Mouse (Mus musculus): ENCODE measurements around the gene Nrip1.

Nrip1 gene

DNA sequence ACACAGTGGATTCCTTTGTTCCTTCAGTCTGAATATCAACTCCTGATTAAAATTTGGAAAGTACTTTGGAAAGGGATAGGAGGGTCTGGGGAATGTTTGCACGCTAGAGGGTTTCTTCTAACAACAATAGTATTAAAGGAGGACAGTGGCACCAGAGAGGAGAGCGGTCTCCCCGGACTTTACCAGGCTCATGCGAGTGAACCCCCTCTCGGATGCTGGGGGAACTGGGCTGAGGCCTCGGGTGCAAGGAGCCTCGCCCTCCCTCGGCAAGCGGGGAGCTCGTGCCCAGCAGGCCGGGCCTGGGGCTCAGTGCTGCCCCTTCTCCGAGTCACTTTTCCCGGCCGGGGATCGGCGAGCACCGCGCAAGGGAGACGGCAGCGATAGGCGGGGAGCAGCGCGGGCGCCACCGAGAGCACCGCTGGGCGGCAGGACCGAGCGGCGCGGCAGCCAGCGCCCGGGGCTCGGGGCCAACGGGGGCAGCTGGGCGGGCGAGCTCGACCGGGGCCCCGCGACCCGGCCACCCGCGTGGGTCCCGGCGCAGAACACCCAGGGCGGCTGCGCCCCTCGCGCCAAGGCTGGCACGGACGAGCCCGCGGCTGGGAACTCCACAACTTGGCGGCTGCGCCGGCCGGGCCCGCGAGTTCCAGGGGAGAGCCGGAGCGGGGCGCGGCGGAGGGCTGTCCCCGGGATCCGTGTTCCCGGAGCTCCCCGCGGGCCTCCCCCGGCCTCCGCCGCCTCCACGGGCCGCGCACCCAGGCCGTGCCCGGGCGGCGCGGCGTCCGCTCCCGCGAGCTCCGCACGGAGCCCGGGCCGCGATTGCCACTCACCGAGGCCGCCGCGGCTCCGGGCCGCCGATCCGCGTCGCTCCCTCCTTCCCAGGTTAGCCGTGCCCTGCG, 1.3 kb downstream of the Nrip1 start:
- DNase-seq (ENCODE audit: low read depth, low spot score): peak; percentile 69

DNA sequence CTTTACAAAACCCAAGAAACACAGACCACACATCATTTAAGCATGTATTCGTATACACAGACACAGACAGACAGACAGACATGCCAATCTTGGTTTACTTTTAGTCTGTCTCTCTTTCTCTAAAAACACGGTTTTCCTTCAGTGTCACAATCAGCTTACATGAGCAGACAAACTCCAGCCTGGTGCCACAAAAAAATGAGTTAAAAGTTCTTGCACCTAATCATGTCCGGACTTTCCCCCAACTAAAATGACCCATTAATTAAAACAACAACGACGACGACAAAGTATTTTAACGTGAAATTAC, 2.1 kb downstream of the Nrip1 start:
- DNase-seq (ENCODE audit: low read depth, low spot score): no peak

DNA sequence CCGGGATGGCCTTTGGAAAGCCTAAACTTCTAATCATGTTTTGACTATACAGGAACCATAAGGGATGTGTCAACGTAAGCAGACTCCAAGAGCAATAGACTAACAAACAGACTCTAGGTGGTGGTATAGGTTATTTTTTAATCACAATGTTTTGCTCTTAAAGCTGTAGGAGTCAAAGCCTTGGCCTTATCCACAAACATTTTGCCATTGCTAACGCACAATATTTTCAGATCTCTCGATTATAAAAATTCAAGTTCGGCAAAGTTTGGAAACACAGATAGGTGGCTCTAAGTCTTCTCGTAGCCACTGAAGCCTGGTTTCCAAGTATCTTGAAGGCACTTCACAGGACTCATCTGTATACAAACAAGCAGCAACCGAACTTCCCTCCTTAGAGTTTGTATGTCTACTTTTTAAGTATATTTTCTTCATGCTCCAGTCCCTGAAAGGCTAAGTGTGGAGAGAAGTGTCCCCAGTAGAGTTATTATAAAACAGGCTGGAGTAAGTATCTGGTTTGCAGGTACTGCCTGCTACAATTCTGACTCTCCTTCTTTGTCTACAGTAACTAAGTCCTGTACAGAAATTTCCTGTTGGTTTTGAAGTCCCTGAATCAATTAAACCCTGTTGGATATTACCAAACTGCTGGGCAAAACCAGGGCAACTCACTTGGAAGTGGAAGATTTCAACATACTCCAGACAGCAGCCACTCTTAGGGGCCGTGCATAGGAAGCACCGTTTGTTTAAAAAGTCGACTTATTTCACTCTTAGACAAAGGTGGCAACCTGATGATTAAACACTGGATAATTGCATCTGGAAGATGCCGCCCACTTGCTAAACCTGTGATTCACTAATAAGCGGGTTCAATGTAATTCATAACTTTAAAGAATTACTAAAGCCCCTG, 2.7 kb downstream of the Nrip1 start:
- peak; percentile 70 for DNase-seq (ENCODE audit: low read depth, low spot score)

DNA sequence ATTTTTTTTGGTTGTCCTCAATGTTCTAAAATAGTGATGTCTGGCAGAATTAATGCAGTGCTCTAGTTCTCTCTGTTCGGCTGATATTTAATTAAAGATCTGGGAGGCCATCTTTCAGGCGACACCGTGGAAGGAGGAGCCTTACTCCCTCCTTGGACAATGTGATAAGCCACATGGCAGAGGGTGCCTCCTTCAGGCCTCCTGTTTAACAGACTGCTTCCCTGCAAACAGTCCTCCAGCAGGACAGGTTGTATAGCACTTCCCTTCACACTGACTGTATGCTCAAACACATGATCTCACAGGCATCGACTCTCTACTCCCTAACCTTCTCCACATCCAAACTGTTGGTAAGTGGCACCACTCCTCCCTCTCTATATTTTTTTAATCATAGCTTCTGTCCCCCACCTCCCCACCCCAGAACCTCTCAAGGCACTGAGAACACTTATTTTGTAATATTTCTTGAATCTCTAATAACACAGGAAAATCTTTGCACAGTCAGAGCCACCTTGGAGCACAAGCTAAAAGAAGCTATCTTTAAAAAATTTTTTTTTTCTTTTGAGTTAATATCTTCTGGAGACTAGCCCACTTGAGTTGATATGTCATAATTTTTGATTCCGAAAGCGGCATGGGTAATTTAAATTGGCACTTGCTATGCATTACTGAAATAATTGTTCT, 3.4 kb downstream of the Nrip1 start:
- peak; percentile 60 for DNase-seq (ENCODE audit: low read depth, low spot score)

DNA sequence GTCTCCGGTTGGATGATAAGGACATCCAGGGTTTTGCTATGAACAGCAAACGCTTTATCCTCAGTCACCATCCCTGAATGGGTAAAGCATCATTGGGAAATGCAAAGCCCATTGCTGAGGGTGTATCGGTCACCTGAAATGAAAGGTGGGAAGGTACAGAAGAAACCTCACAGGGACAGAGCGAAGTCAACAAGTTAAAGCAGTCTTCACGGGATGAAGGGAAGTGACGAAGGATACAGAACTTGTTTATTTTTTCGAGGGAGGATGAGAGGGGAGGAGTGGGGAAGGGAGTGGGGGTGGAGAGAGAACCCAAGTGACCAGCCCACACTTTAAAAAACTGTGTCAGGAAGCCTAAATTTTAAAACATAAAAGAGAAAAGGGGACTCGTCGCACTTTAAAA, 4.4 kb downstream of the Nrip1 start:
- DNase-seq (ENCODE audit: low read depth, low spot score): no peak

DNA sequence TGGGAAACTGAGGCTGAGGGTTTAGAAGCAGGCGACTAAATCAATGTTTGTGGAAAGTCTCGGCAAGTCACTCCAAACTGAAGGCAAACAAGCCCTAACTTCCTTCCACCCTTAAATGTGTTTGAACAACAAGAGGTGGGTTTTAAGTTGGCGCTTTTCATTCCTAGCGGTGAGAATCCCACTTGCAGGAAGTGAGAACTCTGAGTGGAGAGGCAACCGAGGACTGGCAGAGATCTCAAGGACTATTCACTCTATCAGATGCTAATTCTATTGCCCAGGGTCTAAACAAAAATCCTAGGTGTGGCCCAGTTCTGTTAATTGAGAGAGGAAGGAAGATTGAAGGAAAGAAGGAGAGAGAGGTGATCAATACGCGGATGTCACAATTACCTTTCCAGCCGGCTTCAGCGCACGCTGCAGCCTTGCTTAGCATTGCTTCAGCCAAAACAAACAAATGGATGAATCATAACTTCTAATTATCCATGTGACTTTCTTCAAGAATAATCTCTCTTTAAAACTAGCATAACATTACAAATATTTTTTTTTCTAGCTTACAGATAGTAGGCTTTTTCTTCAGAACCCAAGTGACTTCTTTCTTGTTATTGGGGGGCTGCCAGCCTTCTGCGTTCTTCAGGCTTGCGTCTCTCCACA, 6.2 kb downstream of the Nrip1 start:
- no peak for DNase-seq (ENCODE audit: low read depth, low spot score)

DNA sequence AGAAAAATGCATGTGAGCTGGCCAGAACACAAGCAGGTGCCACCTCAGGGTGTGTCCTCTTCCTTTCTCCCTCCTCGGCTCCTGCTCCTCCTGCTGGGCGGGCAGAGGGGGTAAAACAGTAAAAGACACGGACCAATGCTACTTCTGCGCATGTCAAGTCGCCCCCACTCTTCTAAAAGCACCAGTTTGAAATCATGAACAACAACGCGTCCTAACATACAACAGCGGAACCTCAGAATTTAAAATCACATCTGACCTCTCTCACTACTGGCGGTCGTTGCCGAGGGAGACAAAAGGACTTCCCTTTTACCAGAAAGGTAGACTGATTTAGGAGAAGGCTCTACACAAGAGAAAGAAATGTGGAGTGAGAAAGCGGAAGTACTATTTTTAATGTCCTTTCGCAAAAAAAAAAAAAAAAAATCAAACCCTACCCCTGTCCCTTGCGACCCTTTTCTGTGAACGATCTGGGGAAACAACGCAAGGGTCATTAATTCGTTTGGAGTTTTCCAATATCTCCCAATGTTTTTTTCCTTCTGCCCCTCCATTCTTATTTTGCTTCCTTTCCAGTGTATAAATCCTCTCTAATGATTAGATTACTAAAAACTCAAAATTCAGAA, 7.7 kb downstream of the Nrip1 start:
- no peak for DNase-seq (ENCODE audit: low read depth, low spot score)

DNA sequence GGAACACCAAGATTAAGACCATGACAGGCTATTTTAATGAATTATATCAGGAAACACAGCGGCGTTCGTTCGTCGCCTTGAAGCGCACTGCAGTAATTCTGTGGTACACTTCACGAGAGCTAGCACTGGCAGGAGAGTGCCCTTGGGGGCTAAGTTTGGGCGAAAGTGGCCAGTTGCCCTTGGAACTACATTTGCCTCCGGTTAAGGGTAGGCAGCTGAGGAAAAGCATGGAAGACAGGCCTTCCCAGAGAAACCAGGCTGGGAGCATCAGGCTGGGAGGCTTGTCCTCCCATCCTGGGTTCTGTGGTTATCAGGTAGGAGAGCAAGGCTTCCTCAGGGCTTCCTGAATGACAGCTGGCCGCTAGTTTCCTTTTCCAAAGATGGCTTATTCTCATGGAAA, 8.4 kb downstream of the Nrip1 start:
- no peak for DNase-seq (ENCODE audit: low read depth, low spot score)

DNA sequence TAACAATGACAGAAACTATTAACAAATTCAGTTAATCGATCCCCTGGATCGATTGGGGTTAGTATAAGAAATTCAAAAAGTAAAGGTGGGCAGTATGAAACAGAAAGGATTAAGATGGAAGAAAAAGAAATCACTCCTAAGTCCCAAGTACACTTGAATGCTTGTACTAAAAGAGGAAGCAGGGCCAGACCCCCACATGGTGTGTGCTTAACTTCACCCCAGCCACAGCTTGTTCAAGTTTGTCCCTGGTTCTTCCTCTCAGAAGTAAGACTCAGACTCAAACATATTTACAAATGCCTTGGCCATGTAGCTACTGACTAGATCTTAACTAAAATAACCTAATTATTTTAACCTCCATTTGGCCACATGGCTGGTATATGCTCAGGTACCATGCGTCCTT, 10.0 kb downstream of the Nrip1 start:
- no peak for DNase-seq (ENCODE audit: low read depth, low spot score)

DNA sequence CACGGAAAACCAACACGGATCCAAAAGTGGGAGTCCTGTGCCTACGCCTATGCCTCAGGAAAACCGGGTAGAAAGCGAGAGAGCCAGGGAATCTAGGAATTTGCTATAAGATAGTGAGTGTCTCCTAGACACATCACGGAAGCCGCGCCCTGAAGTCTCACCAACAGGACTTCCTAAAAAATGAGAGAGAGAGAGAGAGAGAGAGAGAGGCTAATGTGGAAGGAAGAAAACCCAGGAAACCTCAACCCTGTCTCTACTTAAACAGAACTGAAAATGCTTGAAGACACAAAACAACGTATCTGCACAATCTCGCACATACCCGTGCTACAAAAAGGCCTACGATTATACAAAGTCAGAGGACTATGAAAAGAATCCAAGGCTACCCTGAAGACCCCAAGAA, 10.6 kb downstream of the Nrip1 start:
- no peak for DNase-seq (ENCODE audit: low read depth, low spot score)

DNA sequence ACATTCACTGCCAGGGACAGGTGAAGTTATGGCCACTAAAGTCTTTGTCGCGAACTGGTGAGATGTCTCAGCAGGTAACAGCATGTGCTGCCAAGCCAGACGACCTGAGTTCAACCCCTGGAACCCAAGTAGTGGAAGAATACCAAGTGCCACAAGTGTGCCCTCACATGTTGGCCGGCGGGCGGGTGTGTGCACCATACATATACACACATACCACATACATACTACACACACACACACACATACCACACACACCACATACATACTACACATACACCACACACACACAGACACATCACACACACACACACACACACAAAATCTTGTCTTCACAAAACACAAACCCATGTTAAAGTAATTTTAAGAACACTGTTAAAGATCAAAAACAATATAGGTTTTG, 13.2 kb downstream of the Nrip1 start:
- no peak for DNase-seq (ENCODE audit: low read depth, low spot score)

DNA sequence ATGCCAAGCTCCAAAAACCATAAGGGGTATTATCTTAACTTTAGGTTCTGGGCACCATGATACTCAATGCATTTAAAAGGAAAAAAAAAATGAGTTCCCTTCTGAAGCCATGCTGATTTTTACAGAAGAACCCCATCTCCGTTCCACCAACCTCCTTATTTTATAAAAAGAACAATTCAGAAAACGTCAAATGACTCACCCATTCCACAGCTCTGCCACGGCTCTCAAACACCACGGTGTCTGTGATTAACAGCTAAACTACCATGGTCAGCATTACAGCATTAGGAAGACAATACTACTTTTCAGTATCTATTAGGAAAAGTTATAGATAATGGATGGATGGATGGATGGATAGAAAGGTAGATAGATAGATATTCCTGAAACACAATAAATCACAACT, 14.9 kb downstream of the Nrip1 start:
- peak; percentile 38 for DNase-seq (ENCODE audit: low read depth, low spot score)

DNA sequence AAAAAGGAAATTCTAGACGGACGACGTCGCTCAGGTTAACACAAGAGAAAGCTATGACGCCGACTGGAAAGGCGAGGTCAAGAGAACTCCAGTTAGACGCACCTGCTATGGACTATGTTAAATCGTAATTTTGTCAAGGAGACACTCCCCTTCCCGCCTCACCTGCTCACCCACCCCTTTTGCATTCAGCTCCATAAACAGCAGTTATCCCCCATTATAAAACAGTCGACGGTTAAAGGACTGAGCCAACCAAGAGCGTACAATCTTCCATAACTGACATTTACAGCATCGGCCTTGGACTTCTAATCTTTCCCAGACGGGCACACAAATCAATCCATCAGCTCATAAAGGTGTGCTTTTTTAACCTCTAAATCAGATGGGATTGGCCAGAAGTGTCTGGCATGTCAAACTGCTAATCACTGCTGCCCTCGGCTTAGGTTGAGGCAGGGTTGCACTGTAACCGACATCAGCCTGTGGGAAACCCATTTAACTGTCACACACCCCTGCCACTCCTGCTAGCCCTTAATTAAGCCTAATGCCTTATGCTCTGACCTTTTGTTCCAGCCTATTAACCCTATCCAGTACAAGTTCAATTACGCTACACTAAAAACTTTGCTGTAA, 15.4 kb downstream of the Nrip1 start:
- no peak for DNase-seq (ENCODE audit: low read depth, low spot score)

DNA sequence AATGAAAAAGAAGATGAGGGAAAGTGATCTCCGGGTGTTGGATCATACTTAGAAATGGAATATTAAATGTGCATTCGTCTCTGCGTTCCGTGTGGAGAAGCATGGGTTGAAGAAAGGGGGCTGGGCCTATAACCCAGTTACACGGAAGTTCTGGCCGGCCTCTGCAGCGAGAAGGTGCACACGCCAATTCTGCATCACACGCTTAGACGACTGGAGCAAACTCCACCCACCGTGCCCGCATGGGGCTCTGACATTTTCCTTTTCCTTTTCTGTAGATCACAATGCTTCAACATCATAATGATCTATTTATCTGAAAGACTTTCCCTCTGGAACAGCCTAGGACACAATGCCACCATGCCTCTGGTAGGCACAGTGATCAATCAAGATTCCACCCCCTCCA, 16.5 kb downstream of the Nrip1 start:
- DNase-seq (ENCODE audit: low read depth, low spot score): no peak

DNA sequence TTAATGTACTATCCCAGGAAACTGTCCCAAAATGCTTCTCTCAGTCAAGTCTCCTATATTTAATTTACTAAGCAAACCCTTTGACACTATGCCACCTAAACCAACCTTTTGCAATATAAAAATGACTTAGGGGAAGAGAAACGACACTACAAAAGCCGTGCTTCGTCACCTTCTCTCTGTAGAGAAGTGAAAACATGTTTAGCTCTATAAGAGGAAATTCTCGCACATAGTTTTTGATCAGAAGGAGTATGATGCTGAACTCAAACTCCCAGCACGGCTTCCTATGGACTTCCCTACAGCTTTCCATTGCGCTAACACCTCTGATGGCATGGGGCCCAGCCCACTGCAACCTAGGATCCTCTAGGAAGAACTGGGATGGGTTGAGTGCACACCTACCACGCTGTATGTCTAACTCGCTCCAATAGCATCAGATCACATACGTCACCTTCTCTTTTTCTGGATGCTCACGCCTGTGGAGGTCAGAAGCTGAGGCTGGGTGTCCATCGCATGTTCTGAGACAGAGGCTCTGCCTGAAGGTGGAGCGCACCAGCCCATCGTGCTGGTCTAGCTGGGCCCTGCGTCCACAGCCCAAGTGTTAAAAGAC, 17.6 kb downstream of the Nrip1 start:
- no peak for DNase-seq (ENCODE audit: low read depth, low spot score)

DNA sequence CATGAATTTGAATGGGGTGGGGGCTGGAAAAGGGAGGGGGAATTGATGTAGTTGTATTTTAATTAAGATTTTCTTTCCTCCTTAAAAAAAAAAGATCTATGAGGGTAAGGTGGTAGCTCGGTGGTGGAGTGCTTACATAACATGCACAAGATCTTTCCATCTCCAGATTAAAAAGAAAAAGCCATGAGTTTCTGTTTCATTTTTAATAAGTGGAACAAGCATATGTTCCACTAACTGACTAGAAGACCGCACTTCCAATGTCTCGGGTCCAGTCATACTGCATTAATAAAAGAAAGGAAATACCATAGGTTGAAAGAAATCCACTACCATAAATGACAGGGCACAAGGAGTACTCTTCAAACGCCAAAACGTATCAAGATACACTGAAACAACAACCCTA, 18.4 kb downstream of the Nrip1 start:
- no peak for DNase-seq (ENCODE audit: low read depth, low spot score)

DNA sequence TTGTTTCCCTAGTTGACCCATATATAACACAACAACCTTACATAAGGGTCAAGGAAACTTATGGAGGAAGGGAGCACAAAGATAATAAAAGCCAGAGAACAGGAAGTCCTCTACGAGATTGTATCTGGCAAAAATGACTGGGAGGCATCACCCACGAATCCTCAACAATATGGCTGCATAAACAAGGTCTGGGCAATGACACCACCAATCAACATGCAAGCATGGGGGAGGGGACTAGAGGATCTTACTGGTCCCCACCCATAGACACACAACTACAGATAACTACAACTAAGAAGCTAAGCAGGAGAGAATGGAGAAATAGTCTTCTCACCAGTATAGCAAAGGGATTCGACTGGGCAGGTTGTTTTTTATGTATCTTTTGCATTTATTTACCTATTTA, 18.8 kb downstream of the Nrip1 start:
- no peak for DNase-seq (ENCODE audit: low read depth, low spot score)

DNA sequence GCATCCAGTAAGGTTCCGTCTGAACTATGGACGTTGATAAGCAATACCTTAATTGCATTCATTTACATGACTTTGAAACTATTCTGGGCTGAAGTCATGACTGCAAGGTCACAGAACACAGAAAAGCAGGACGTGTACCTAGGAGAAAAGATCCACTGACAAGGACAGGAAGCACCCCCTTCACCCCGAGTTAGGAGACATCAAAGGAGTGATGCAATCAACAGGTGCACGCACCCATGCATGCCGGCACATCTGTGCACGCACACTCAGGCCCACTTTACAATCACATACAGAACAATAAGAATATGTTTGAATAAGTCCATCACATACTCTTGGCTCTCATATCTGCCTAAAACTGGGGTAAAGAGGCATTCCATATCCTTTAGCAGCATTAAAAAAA, 19.3 kb downstream of the Nrip1 start:
- DNase-seq (ENCODE audit: low read depth, low spot score): no peak

DNA sequence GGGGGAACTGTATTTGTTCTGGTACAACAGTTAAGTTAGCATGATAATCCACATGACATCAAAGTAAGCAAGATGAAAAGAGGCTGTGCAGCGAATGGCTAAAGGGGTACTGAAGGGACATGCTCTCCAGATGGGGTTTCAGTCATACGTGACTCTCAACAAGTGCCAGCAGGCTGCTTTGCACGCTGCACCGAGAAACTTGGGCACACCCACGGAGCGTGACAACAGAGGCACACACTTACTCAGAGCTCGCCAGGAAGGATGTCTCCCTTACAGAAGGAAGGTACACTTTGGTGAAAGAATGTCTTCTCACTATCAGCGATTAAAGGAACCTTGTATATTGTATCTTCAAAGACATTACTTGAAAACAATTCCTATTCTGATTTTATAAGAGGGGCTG, 22.7 kb downstream of the Nrip1 start:
- DNase-seq (ENCODE audit: low read depth, low spot score): no peak

DNA sequence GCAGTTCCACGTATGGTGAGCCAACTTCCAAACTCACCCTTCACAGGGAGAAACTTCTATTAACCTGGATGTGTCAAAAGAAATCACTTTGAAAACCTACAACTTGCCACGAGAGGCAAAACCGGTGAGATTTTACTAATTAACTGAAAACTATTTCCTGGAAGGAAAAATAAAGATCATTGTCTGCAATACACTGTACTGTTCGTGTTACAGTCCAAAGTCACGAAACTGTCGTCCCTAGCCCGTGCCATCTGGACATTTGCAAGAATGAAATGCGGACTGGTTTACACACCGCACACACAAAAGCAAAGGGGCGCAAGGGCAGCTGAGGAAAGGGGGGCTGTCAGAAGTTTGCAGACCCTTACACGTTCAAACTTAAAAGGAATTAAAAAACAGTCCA, 24.6 kb downstream of the Nrip1 start:
- DNase-seq (ENCODE audit: low read depth, low spot score): no peak
